Mouse (Mus musculus): ENCODE results near the gene Zfp541. TPM values are rescaled to one million over a fixed set of nuclear protein-coding genes. Genes with fewer than 3 reads are reported as not detected.

Gene Zfp541
- total RNA-seq, 2 experiments from 2014 or later = not detected

Other genes starting within 250 kb of the Zfp541 start
- not detected for gene Obox6, start 222.1 kb upstream of the Zfp541 start, total RNA-seq (2021)
- not detected for gene Crx, start 181.8 kb upstream of the Zfp541 start, total RNA-seq (2021)
- gene Crxos, start 179.2 kb upstream of the Zfp541 start, total RNA-seq (2021) = not detected
- 100 to 1,000 TPM; 148 to 155 TPM for gene Selenow, start 139.4 kb upstream of the Zfp541 start, total RNA-seq (2021)
- 100 to 1,000 TPM; 123 to 127 TPM for gene Nop53, start 115.7 kb upstream of the Zfp541 start, total RNA-seq (2021)
- 100 to 1,000 TPM; 112 to 129 TPM for gene Ehd2, start 94.2 kb upstream of the Zfp541 start, total RNA-seq (2021)
- gene Bicra, start 13.9 kb upstream of the Zfp541 start, total RNA-seq (2021) = 1 to 10 TPM; 7.1 to 8.3 TPM
- gene Napa, start 36.6 kb downstream of the Zfp541 start, total RNA-seq (2021) = 10 to 100 TPM; 82.8 to 83.3 TPM
- 10 to 100 TPM; 22.9 to 24.3 TPM for gene Kptn, start 58.1 kb downstream of the Zfp541 start, total RNA-seq (2021)
- gene Slc8a2, start 68.0 kb downstream of the Zfp541 start, total RNA-seq (2021) = under 1 TPM; 0.68 to 0.70 TPM
- 1 to 10 TPM; 4.4 to 5.3 TPM for gene Meis3, start 113.3 kb downstream of the Zfp541 start, total RNA-seq (2021)
- gene Dhx34, start 160.2 kb downstream of the Zfp541 start, total RNA-seq (2021) = 1 to 10 TPM; 8.3 TPM
- gene C5ar2, start 182.3 kb downstream of the Zfp541 start, total RNA-seq (2021) = 1 to 10 TPM; 1.4 to 1.9 TPM
- gene C5ar1, start 197.7 kb downstream of the Zfp541 start, total RNA-seq (2021) = 1 to 10 TPM; 5.1 to 6.5 TPM
- gene Inafm1, start 211.8 kb downstream of the Zfp541 start, total RNA-seq (2021) = 10 to 100 TPM; 13.7 to 15.0 TPM
- gene Ccdc9, start 225.0 kb downstream of the Zfp541 start, total RNA-seq (2021) = 10 to 100 TPM; 30.7 to 35.3 TPM
- gene Bbc3, start 246.6 kb downstream of the Zfp541 start, total RNA-seq (2021) = 1 to 10 TPM; 3.7 to 4.7 TPM

Data from heart, postnatal 25 days (tissue).